Mouse (Mus musculus) hindbrain, postnatal 0 days (tissue): ENCODE measurements at regions not wholly inside any gene's neighbourhood (a gene's known extent, or its start where the extent isn't known, plus 50 kb on each side); places are given as distances from the start of the nearest gene placed in this dataset.

ENCODE experiments used
- ATAC-seq: fragments of 200-750 bp; cut with Nextera tagmentation; 2 replicates; pipeline ENCODE4 v1.8.0; 2017; ENCODE audit warnings: mild to moderate bottlenecking, moderate TSS enrichment, moderate library complexity
- DNase-seq: peaks from one replicate; pipeline ENCODE4 v3.0.0-alpha.2; 2015; ENCODE audit warnings: low spot score
- H3K27ac ChIP-seq: fragments of 300-500 bp; sonication (generic); 2 replicates; pipeline ENCODE4 v1.5.1; 2014; ENCODE audit warnings: mild to moderate bottlenecking
- H3K27me3 ChIP-seq: fragments of 300-500 bp; sonication (generic); 2 replicates; pipeline ENCODE4 v1.6.1; 2014; ENCODE audit warnings: low read length, mixed read lengths; ENCODE audit not compliant: insufficient read depth
- H3K36me3 ChIP-seq: fragments of 300-500 bp; sonication (generic); 2 replicates; pipeline ENCODE4 v1.6.1; 2014; ENCODE audit warnings: low read length, mixed read lengths; ENCODE audit not compliant: insufficient read depth
- H3K4me1 ChIP-seq: fragments of 300-500 bp; sonication (generic); 2 replicates; pipeline ENCODE4 v1.6.1; 2014; ENCODE audit warnings: antibody characterized with exemption, low read length, mixed read lengths; ENCODE audit not compliant: insufficient read depth
- H3K4me2 ChIP-seq: fragments of 300-500 bp; sonication (generic); 2 replicates; pipeline ENCODE4 v1.6.1; 2014; ENCODE audit warnings: low read depth, mild to moderate bottlenecking, low read length, moderate library complexity, mixed read lengths
- H3K4me3 ChIP-seq: fragments of 300-500 bp; sonication (generic); 2 replicates; pipeline ENCODE4 v1.5.1; 2014; ENCODE audit warnings: low read length
- H3K9ac ChIP-seq: fragments of 300-500 bp; sonication (generic); replicated peaks from 2 replicates; pipeline ENCODE4 v1.6.1; 2014; ENCODE audit warnings: mild to moderate bottlenecking, low read length, moderate library complexity, mixed read lengths
- H3K9me3 ChIP-seq: fragments of 300-500 bp; sonication (generic); 2 replicates; pipeline ENCODE4 v1.6.1; 2016; ENCODE audit warnings: low read length, mixed read lengths
- CTCF ChIP-seq: IDR thresholded peaks from 2 replicates; pipeline ENCODE4 v1.5.1; 2016; ENCODE audit warnings: antibody characterized with exemption, control low read depth, low read depth
- WGBS: fragments of 180-500 bp; shearing (Covaris S2); extraction: QIAGEN DNeasy Blood & Tissue Kit; methylation state at CpG from one replicate; pipeline ENCODE4 v1.1.7; 2014; 5-methylcytosine and 5-hydroxymethylcytosine counted together

DNA sequence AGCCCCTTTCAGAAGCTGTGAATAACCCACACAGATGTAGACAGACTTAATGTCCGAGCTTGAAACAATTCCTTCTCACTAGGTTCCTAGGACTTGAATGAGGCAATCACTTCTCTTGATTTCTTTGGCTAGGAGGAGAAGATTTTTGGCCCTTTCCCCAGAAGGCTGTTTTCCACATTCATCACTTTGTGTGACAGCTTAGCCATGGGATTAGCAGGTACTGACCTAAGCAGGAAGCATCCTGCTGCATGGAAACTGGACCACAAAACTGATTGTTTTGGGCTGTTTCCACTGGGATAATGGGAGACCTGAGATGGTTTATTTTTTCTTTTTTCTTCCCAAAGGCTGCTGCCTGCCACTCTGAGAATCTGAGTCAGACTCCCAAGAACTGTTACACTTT is 469.3 kb upstream of the Sel1l start:
- no peaks in the 10 kb centered on the region for H3K27me3 ChIP-seq
- ATAC-seq = no peak
- DNase-seq = peak; percentile 13
- no peak for TF ChIP-seq CTCF
- no peak overlapping the region for H3K27ac ChIP-seq
- no peak overlapping the region for H3K4me3 ChIP-seq
- H3K4me2 ChIP-seq = no peak overlapping the region
- WGBS = 45% methylated on average over 1 of the region's 1 CpGs
- H3K4me1 ChIP-seq = no peaks in the 10 kb centered on the region
- H3K36me3 ChIP-seq = no peaks in the 10 kb centered on the region
- H3K9ac ChIP-seq = no peak overlapping the region
- H3K9me3 ChIP-seq = no peaks in the 10 kb centered on the region

DNA sequence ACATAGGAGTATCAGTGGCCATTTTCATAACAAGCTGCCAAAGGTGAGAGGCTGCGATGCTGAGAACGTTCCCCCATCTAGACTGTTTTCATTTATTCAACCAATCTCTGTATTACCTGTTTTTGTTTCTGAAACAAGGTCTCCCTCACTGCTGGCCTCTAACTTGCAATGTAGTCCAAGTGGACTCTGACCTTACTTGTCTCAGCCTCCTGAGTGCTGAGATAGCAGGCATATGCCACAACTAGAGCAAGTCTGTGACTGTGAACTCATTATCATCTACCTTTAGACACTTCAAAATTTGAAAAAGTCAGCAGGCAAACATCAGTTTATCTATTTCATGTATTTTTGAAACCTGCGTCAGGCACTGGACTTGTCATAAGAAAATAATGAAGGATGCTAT is 468.7 kb upstream of the Sel1l start:
- Histone ChIP-seq H3K4me3 (no peak overlapping the region), H3K9ac (no peak overlapping the region), H3K36me3 (no peaks in the 10 kb centered on the region), H3K27ac (no peak overlapping the region), H3K9me3 (no peaks in the 10 kb centered on the region), H3K27me3 (no peaks in the 10 kb centered on the region), H3K4me2 (no peak overlapping the region), H3K4me1 (no peaks in the 10 kb centered on the region)
- no peak for TF ChIP-seq CTCF
- DNase-seq (no peak), ATAC-seq (no peak)
- WGBS = 90% methylated on average over 3 of the region's 3 CpGs

DNA sequence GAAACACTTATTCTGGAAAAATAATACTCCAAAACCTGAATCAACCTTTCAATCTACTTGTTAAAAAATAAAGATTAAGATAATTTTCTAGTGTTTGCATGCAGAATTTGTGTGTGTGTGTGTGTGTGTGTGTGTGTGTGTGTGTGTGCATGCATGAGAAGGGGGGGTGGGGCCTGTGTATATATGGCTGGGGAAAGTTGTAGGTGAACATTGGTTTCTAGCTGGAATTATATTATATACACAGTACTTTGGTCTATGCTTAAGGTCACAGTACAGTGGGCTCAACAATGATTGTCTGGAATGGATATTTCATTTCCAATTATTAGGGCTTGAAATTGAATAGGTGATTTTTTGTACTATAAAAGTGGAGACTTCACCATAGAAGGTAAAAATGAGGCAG is 467.3 kb upstream of the Sel1l start:
- H3K4me1 ChIP-seq = no peaks in the 10 kb centered on the region
- no peak overlapping the region for H3K4me2 ChIP-seq
- no peaks in the 10 kb centered on the region for H3K9me3 ChIP-seq
- no peaks in the 10 kb centered on the region for H3K36me3 ChIP-seq
- DNase-seq (no peak), ATAC-seq (no peak)
- no peaks in the 10 kb centered on the region for H3K27me3 ChIP-seq
- H3K27ac ChIP-seq = no peak overlapping the region
- H3K9ac ChIP-seq = no peak overlapping the region
- H3K4me3 ChIP-seq = no peak overlapping the region
- TF ChIP-seq CTCF = no peak

DNA sequence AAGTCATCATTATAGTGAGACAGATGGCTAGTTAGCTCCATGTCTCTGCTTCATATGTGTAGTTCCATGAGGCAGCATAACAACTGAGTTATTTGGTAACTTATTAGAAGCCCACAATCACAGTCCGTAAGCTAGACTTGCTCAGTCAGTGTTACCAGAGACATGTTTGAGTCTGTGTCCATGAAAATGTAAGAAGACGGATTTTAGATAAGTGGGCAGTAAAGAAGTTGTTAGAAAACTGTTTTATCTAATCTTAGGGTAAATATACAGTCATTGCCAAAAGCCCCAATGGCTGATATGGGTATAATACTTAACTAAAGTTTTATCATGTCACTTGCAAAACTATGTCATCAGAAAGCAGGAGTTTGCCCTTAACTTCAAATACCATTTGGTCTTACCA is 466.9 kb upstream of the Sel1l start:
- no peak overlapping the region for H3K27ac ChIP-seq
- no peak overlapping the region for H3K4me3 ChIP-seq
- H3K4me2 ChIP-seq = no peak overlapping the region
- DNase-seq (no peak), ATAC-seq (no peak)
- H3K9ac ChIP-seq = no peak overlapping the region
- no peaks in the 10 kb centered on the region for H3K36me3 ChIP-seq
- no peaks in the 10 kb centered on the region for H3K4me1 ChIP-seq
- no peak for TF ChIP-seq CTCF
- H3K9me3 ChIP-seq = no peaks in the 10 kb centered on the region
- 95% methylated on average over 2 of the region's 2 CpGs for WGBS
- no peaks in the 10 kb centered on the region for H3K27me3 ChIP-seq

DNA sequence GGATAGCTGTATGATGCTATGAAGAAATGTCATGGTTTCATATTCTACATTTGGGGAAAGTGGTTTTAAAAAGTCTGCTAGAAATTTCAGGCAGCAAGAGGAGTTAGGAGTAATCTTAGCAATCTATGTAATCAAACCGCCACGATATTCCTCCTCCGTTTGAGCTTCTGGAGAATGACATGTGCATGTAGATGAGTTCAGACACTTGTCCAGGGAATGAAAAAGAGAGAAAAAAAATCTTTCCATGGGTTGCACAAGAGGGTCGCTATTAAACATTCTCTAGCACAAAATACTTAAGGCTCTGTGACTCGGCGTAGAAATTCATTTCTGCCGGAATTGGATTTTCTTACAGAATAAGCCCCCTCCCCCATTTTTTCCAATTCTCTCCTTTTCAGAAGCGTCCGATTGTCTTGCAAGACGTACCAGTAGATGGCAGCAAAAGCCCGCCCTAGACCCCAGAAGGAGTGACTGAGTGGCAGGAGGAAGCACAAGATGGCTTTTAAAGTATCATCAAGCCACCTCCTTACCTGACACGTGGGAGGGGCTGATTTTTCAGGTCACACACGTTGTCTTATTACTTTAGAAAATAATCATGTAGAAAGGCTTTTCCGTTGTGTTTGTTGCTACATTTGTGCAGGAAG is 454.1 kb upstream of the Sel1l start:
- Histone ChIP-seq H3K4me1 (no peaks in the 10 kb centered on the region), H3K9ac (no peak overlapping the region), H3K27me3 (no peaks in the 10 kb centered on the region; the same call in 1 of the 2 replicates), H3K4me3 (0 out of 2 replicates have a peak overlapping the region, but pooled peaks have one; percentile 5), H3K36me3 (no peaks in the 10 kb centered on the region), H3K9me3 (no peaks in the 10 kb centered on the region), H3K27ac (no peak overlapping the region), H3K4me2 (peak overlapping the region; percentile 43)
- 16% methylated on average over 14 of the region's 14 CpGs for WGBS
- ATAC-seq = peak; percentile 73; the same call in 1 of the 2 replicates
- DNase-seq = peak; percentile 93
- peak; percentile 87 for TF ChIP-seq CTCF

DNA sequence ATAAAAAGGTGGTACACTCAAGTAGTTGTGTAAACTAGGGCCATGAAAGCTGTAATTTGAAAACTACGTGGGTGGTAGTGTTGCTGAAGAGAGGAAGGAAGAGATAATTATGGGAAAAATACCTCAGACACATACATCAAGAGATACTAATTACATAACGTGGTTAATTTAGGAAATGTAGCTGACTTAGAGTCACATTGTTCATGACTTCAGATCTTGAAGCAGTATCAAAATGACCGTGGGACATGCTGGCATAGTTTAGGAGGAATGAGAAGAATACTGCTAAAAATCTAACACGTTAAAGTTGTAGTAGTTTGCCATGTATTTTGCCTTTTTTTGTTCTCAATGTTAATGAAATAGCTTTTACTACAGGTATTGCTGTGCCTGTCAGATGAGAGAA is 445.9 kb upstream of the Sel1l start:
- no peak for ATAC-seq
- H3K4me2 ChIP-seq = no peak overlapping the region
- no peaks in the 10 kb centered on the region for H3K9me3 ChIP-seq
- 87% methylated on average over 4 of the region's 4 CpGs for WGBS
- H3K27ac ChIP-seq = no peak overlapping the region
- no peak for TF ChIP-seq CTCF
- H3K4me3 ChIP-seq = no peak overlapping the region
- no peaks in the 10 kb centered on the region for H3K36me3 ChIP-seq
- no peaks in the 10 kb centered on the region for H3K27me3 ChIP-seq
- H3K4me1 ChIP-seq = 0 out of 2 replicates have a peak, but pooled peaks cover 3% of the 10 kb centered on the region
- H3K9ac ChIP-seq = no peak overlapping the region
- DNase-seq = no peak

DNA sequence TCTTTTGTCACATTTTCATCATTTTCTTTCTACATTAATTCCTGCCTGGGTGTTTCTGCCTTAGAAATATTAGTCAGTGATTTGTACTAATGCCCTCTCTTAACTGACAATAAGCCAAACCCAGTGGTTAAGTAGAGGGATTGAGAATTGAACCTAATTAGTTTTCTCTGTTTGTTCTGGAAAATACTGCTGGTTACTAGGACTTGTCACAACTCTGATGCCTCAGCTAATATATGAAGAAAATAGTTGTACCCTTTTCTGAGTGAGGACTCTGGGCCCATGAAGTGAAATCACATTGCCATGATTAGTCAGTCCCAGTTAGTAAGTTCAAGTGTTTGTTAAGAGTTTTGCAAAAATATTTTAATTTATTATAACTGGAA is 444.4 kb upstream of the Sel1l start:
- no peak for TF ChIP-seq CTCF
- no peak for ATAC-seq
- H3K27me3 ChIP-seq = no peaks in the 10 kb centered on the region

More for the DNA sequence above, 444.4 kb upstream of the Sel1l start:
- H3K4me3 ChIP-seq = no peak overlapping the region
- no peak overlapping the region for H3K27ac ChIP-seq
- no peak for DNase-seq
- H3K4me1 ChIP-seq = 0 out of 2 replicates have a peak, but pooled peaks cover 3% of the 10 kb centered on the region
- no peaks in the 10 kb centered on the region for H3K36me3 ChIP-seq
- no peaks in the 10 kb centered on the region for H3K9me3 ChIP-seq
- H3K9ac ChIP-seq = no peak overlapping the region
- H3K4me2 ChIP-seq = no peak overlapping the region
